Mouse (Mus musculus): ENCODE results near the gene Meis2. TPM values are rescaled to one million over a fixed set of nuclear protein-coding genes. Genes with fewer than 3 reads are reported as not detected.

Gene Meis2
- polyA plus RNA-seq, 1 experiment from 2014 or later: 72.6 TPM

DNA sequence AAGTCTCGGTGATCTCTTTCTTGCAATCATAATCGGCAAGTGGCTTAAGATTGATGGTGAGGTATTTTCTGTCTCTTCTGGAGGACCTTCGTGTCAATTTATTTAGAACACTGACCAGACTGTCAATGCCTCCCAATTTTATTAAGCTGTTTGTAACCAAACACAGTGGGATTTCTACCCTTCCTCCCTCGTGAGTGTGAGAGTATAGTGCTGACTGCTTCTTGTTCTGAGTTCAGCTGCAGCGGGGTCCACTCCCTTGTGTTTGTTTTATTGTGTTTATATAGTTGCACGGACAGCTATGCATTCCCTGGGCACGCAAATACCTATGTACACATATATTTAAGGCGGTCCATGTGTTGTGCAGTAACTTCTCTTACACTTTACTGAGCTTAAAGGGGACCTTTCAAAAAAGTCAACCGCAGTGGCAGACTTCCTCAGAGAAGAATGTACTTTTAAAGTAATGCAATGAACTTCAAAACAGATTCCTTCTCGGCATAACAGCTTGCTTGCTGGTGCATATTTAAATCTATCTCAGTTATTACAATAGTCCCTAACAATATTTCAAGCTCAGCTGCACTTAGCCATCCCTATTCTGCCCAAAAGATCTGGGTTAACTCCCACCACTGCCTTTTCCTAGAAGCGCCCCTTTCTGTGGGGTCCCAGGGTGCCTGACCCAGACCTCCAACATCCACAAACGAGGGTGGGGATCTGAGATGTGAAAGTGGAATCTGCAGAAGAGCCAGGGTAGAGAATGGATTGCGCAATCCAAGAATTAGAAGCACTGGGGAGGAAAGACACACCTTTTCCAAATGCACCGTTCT lies 211.4 kb downstream of the Meis2 start:
- Histone ChIP-seq H3K4me2 (replicated peaks; ENCODE audit: low read depth, low read length) (peak overlapping the region; percentile 69), H3K9me3 (ENCODE audit: low read length) (no peaks in the 10 kb centered on the region), H3K27ac (ENCODE audit: low read length) (peak overlapping the region; percentile 72), H3K4me1 (ENCODE audit: insufficient read depth, low read length) (peaks cover 49% of the 10 kb centered on the region), H3K36me3 (ENCODE audit: insufficient read depth, low read length) (no peaks in the 10 kb centered on the region), H3K4me3 (ENCODE audit: low read length) (peak overlapping the region; percentile 27), H3K27me3 (ENCODE audit: insufficient read depth, low read length) (0 out of 2 replicates have a peak, but pooled peaks cover 4% of the 10 kb centered on the region), H3K9ac (replicated peaks; ENCODE audit: low read length) (peak overlapping the region; percentile 47)
- WGBS: 13% methylated on average over 14 of the region's 14 CpGs
- no peak for ATAC-seq (ENCODE audit: low FRiP score, low TSS enrichment)

DNA sequence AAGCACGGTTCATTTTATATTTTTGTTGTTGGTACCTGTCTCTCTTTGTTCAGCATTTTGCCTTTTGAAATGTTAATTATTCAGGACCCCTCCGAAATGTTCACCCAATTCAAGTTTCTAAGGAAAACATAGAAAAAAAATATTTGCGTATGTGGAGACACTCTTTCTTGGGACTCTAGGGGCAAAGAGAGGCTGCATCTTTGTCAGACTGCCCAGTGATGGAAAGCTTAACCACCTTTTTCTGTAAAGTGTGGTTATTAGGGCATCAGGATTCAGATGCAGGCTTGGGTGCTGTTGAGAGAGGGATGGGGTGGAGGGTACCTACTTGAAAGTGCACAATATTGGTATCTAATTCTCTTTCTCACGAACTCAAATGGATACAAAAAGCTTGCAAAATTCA lies 212.4 kb downstream of the Meis2 start:
- Histone ChIP-seq H3K27me3 (ENCODE audit: insufficient read depth, low read length) (0 out of 2 replicates have a peak, but pooled peaks cover 4% of the 10 kb centered on the region), H3K9ac (replicated peaks; ENCODE audit: low read length) (0 out of 2 replicates have a peak overlapping the region, but pooled peaks have one; percentile 22), H3K27ac (ENCODE audit: low read length) (peak overlapping the region; percentile 72), H3K4me2 (replicated peaks; ENCODE audit: low read depth, low read length) (peak overlapping the region; percentile 51; the same call in 1 of the 2 replicates), H3K36me3 (ENCODE audit: insufficient read depth, low read length) (no peaks in the 10 kb centered on the region), H3K9me3 (ENCODE audit: low read length) (no peaks in the 10 kb centered on the region), H3K4me3 (ENCODE audit: low read length) (no peak overlapping the region), H3K4me1 (ENCODE audit: insufficient read depth, low read length) (peaks cover 40% of the 10 kb centered on the region)
- ATAC-seq (ENCODE audit: low FRiP score, low TSS enrichment): no peak
- 34% methylated on average over 4 of the region's 4 CpGs for WGBS

DNA sequence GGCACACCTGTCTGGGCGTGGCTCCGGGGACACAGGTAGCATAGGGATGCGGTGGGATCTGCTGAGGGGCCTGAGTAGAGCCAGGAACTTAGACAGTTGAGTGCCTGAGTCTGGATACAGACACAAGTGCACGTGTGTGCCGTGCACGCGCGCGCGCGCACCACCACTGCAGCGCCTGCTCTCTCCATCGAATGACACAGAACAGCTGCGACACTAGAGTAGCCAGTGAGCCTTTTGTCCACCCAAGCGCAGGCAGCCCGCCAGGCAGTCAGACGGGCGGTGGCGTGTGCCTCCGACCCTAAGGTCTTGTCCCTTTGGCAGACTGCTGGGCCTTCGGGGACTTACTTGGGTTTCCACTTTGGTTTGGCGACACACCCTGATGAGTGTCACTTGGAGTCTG lies 213.0 kb downstream of the Meis2 start:
- WGBS: 3% methylated on average over 22 of the region's 22 CpGs
- H3K27me3 ChIP-seq (ENCODE audit: insufficient read depth, low read length): 0 out of 2 replicates have a peak, but pooled peaks cover 4% of the 10 kb centered on the region
- H3K9ac ChIP-seq (replicated peaks; ENCODE audit: low read length): peak overlapping the region; percentile 3
- H3K4me2 ChIP-seq (replicated peaks; ENCODE audit: low read depth, low read length): peak overlapping the region; percentile 51
- H3K4me1 ChIP-seq (ENCODE audit: insufficient read depth, low read length): peaks cover 36% of the 10 kb centered on the region
- ATAC-seq (ENCODE audit: low FRiP score, low TSS enrichment): peak; percentile 65
- H3K27ac ChIP-seq (ENCODE audit: low read length): peak overlapping the region; percentile 48; the same call in 1 of the 2 replicates
- no peaks in the 10 kb centered on the region for H3K36me3 ChIP-seq (ENCODE audit: insufficient read depth, low read length)
- H3K4me3 ChIP-seq (ENCODE audit: low read length): peak overlapping the region; percentile 28
- no peaks in the 10 kb centered on the region for H3K9me3 ChIP-seq (ENCODE audit: low read length)

DNA sequence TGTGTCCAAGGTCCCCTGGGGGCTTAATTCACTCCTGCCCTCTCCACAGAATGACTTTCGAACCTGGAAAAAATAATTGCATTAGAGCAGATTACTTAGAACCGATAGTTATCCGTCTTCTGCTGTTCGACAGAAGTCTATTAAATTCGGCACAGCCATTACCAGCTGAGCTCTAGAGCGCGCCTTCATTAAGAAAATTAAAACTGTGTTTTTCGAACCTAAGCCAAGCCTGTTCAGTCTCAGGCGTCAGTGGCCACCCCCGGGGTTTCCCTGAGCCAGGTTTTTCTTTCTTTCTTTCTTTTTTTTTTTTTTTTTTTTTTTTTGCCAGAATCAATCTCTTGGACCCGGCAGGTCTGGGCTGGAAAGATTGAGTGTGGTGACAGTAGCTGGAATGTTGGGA lies 213.5 kb downstream of the Meis2 start:
- Histone ChIP-seq H3K9me3 (ENCODE audit: low read length) (no peaks in the 10 kb centered on the region), H3K27me3 (ENCODE audit: insufficient read depth, low read length) (0 out of 2 replicates have a peak, but pooled peaks cover 2% of the 10 kb centered on the region), H3K27ac (ENCODE audit: low read length) (peak overlapping the region; percentile 48; the same call in 1 of the 2 replicates), H3K9ac (replicated peaks; ENCODE audit: low read length) (peak overlapping the region; percentile 3; the same call in 1 of the 2 replicates), H3K4me3 (ENCODE audit: low read length) (peak overlapping the region; percentile 28), H3K36me3 (ENCODE audit: insufficient read depth, low read length) (no peaks in the 10 kb centered on the region), H3K4me2 (replicated peaks; ENCODE audit: low read depth, low read length) (peak overlapping the region; percentile 51), H3K4me1 (ENCODE audit: insufficient read depth, low read length) (peaks cover 36% of the 10 kb centered on the region)
- no peak for ATAC-seq (ENCODE audit: low FRiP score, low TSS enrichment)
- WGBS: 28% methylated on average over 11 of the region's 11 CpGs

DNA sequence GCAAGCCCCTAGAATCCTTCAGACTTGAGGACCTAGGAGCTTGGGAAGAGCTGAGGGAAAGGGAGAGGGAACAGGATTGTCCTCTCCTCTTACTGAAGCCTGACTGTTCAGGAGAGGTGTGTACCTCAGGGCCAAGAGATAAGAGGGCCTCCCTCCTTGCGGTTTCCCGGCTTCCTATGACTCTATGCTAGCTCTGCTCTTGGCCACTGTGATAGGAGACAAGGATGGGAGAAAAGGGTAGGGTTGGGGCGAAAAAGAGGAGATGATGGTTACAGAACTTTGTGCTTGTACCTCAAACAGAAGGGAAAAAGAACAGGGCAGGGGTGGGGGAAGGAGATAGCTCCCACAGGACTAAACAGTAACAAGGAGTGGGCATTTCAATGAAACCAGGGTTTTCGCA lies 214.7 kb downstream of the Meis2 start:
- H3K9me3 ChIP-seq (ENCODE audit: low read length): no peaks in the 10 kb centered on the region
- no peak overlapping the region for H3K9ac ChIP-seq (replicated peaks; ENCODE audit: low read length)
- no peaks in the 10 kb centered on the region for H3K36me3 ChIP-seq (ENCODE audit: insufficient read depth, low read length)
- ATAC-seq (ENCODE audit: low FRiP score, low TSS enrichment): no peak
- H3K27ac ChIP-seq (ENCODE audit: low read length): no peak overlapping the region
- H3K4me1 ChIP-seq (ENCODE audit: insufficient read depth, low read length): peaks cover 33% of the 10 kb centered on the region
- WGBS: 90% methylated on average over 4 of the region's 4 CpGs
- 0 out of 2 replicates have a peak, but pooled peaks cover 2% of the 10 kb centered on the region for H3K27me3 ChIP-seq (ENCODE audit: insufficient read depth, low read length)
- no peak overlapping the region for H3K4me3 ChIP-seq (ENCODE audit: low read length)
- H3K4me2 ChIP-seq (replicated peaks; ENCODE audit: low read depth, low read length): no peak overlapping the region

DNA sequence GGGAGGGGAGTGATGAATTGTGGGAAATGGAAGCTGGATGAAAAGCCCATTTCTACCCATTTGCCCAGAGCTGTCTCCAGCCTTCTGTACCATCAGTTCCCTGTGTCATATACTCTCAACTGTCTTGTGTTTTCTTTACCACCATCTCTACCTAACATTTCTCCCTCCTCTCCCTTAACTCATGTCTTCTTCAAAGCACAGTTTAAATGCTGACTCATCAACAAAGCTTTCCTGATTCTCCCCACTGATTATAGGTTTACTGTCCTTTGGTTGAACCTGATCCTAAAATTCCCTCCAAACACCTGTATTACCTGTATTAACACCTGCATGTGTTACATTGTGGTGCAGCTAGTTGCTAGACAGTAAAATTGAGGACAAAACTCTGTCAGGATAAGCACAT lies 222.8 kb downstream of the Meis2 start:
- no peaks in the 10 kb centered on the region for H3K36me3 ChIP-seq (ENCODE audit: insufficient read depth, low read length)
- H3K4me3 ChIP-seq (ENCODE audit: low read length): no peak overlapping the region
- no peaks in the 10 kb centered on the region for H3K27me3 ChIP-seq (ENCODE audit: insufficient read depth, low read length)
- H3K9ac ChIP-seq (replicated peaks; ENCODE audit: low read length): no peak overlapping the region
- no peak overlapping the region for H3K4me2 ChIP-seq (replicated peaks; ENCODE audit: low read depth, low read length)
- ATAC-seq (ENCODE audit: low FRiP score, low TSS enrichment): no peak
- no peaks in the 10 kb centered on the region; the same call in 1 of the 2 replicates for H3K9me3 ChIP-seq (ENCODE audit: low read length)
- no peak overlapping the region for H3K27ac ChIP-seq (ENCODE audit: low read length)
- H3K4me1 ChIP-seq (ENCODE audit: insufficient read depth, low read length): no peaks in the 10 kb centered on the region

DNA sequence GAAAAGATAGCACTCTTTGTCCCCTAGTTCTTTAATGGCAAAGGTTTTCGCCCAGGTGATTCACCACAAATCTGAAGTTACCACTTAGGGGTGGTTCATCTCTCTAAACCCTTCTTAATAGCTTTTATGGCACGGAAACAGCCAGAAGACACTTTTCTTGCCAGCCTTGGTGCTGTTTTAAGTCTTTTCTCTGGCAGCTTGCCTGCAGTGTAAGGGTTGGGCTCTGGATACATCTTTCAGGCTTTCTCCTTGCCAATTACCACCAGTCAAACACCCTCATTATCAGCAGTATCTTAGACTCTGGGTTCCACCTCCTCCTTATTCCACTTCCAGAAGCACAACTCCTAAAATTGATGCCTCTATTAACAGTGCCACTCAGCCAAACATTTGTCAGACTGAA lies 229.6 kb downstream of the Meis2 start:
- H3K9me3 ChIP-seq (ENCODE audit: low read length): no peaks in the 10 kb centered on the region
- no peak overlapping the region for H3K27ac ChIP-seq (ENCODE audit: low read length)
- H3K4me2 ChIP-seq (replicated peaks; ENCODE audit: low read depth, low read length): no peak overlapping the region
- H3K4me1 ChIP-seq (ENCODE audit: insufficient read depth, low read length): no peaks in the 10 kb centered on the region
- no peaks in the 10 kb centered on the region for H3K27me3 ChIP-seq (ENCODE audit: insufficient read depth, low read length)
- H3K4me3 ChIP-seq (ENCODE audit: low read length): no peak overlapping the region
- no peak overlapping the region for H3K9ac ChIP-seq (replicated peaks; ENCODE audit: low read length)
- ATAC-seq (ENCODE audit: low FRiP score, low TSS enrichment): no peak
- 78% methylated on average over 2 of the region's 2 CpGs for WGBS
- H3K36me3 ChIP-seq (ENCODE audit: insufficient read depth, low read length): no peaks in the 10 kb centered on the region

DNA sequence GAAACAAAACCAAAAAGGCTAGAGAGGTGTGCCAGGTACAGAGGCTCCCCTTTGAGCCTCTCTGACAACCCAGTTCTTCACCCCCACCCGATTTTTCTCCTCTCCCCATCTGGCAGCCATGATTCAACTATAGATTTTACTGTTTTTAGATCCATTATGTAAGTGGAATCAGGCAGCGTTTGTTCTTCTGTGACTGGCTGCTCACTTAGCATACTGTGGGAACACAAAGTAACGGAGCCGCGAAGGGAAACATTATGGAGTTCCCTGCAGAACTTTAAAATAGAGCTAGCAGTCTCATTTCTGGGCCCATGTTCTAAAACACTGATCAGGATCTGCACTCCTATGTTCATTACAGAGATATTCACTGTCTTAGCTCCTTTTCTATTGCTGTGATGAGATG lies 243.3 kb downstream of the Meis2 start:
- no peaks in the 10 kb centered on the region for H3K4me1 ChIP-seq (ENCODE audit: insufficient read depth, low read length)
- no peaks in the 10 kb centered on the region for H3K36me3 ChIP-seq (ENCODE audit: insufficient read depth, low read length)
- no peak overlapping the region for H3K27ac ChIP-seq (ENCODE audit: low read length)
- H3K9ac ChIP-seq (replicated peaks; ENCODE audit: low read length): no peak overlapping the region
- no peak for ATAC-seq (ENCODE audit: low FRiP score, low TSS enrichment)
- H3K4me3 ChIP-seq (ENCODE audit: low read length): no peak overlapping the region
- 86% methylated on average over 5 of the region's 5 CpGs for WGBS
- no peak overlapping the region for H3K4me2 ChIP-seq (replicated peaks; ENCODE audit: low read depth, low read length)
- H3K27me3 ChIP-seq (ENCODE audit: insufficient read depth, low read length): no peaks in the 10 kb centered on the region
- H3K9me3 ChIP-seq (ENCODE audit: low read length): no peaks in the 10 kb centered on the region

DNA sequence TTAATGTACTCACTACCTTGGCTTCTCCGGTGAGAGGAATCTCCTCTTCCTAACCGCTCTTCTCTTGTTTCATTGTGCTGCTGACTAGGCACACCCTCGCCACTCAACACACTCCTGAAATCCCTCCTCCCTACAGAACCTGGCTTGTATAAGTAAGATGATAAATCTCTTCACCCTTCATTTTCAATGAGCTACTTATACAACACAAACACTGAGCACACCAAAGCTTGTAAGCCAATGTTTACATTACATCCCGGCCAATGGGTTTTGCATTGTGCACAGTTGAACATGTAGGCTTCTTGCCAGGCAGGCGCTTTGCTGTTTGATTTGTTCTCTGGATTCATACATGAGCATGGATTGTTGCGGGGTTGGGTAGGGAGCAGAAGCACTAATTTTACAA lies 247.7 kb downstream of the Meis2 start:
- WGBS: 50% methylated on average over 6 of the region's 6 CpGs
- H3K4me3 ChIP-seq (ENCODE audit: low read length): no peak overlapping the region
- H3K4me1 ChIP-seq (ENCODE audit: insufficient read depth, low read length): peaks cover 14% of the 10 kb centered on the region
- H3K4me2 ChIP-seq (replicated peaks; ENCODE audit: low read depth, low read length): no peak overlapping the region
- no peaks in the 10 kb centered on the region for H3K36me3 ChIP-seq (ENCODE audit: insufficient read depth, low read length)
- H3K27ac ChIP-seq (ENCODE audit: low read length): no peak overlapping the region
- no peak overlapping the region for H3K9ac ChIP-seq (replicated peaks; ENCODE audit: low read length)
- H3K9me3 ChIP-seq (ENCODE audit: low read length): no peaks in the 10 kb centered on the region
- no peak for ATAC-seq (ENCODE audit: low FRiP score, low TSS enrichment)
- no peaks in the 10 kb centered on the region for H3K27me3 ChIP-seq (ENCODE audit: insufficient read depth, low read length)

DNA sequence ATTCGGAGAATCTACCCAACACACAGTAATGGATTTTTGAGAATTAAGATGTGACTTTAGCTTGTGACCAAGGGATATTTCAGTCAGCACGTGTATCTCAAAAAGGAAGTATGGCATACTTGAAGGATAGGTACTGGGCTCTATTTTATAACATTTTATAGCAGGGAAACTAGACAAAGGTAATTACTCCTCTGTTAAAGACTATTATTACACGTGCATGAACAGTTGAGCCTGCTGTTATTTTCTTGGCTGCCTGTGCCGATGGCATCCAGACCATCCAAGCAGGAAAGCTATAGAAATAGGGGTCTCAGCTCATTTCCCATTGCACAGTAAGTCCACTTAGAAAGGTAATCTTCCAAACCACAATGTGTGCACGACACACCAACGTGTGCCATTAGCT lies 251.9 kb downstream of the Meis2 start:
- no peaks in the 10 kb centered on the region for H3K36me3 ChIP-seq (ENCODE audit: insufficient read depth, low read length)
- H3K27ac ChIP-seq (ENCODE audit: low read length): peak overlapping the region; percentile 57
- peak overlapping the region; percentile 44 for H3K4me2 ChIP-seq (replicated peaks; ENCODE audit: low read depth, low read length)
- 0 out of 2 replicates have a peak, but pooled peaks have one; percentile 26 for ATAC-seq (ENCODE audit: low FRiP score, low TSS enrichment)
- no peaks in the 10 kb centered on the region for H3K9me3 ChIP-seq (ENCODE audit: low read length)
- H3K27me3 ChIP-seq (ENCODE audit: insufficient read depth, low read length): no peaks in the 10 kb centered on the region
- 17% methylated on average over 6 of the region's 6 CpGs for WGBS
- H3K9ac ChIP-seq (replicated peaks; ENCODE audit: low read length): no peak overlapping the region; the same call in 1 of the 2 replicates
- H3K4me1 ChIP-seq (ENCODE audit: insufficient read depth, low read length): peaks cover 22% of the 10 kb centered on the region
- H3K4me3 ChIP-seq (ENCODE audit: low read length): no peak overlapping the region
